Mouse (Mus musculus): ENCODE results near the gene Pprc1.

DNA sequence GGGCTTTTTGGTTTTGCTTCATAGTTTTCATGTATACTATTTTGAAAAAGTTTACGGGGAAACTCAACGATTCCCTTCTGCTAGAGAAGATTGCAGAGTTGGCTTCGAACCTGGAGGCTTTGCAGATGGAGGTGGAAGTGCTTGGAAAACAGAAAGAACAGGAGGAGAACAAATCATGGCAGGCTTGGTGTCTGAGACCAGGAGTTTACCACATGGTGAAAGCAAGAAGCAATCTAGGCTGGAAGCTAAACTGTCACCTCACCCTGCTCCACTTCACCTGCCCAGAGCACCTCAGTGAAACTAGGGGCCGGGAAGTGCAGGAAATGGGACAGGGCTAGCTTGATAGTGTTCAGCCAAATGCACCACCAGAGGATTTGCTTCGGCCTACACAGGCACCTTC, 51.7 kb downstream of the Pprc1 start:
- TF ChIP-seq CTCF (IDR thresholded peaks at IDR 0.05; ENCODE audit: control insufficient read depth, insufficient read depth, insufficient replicate concordance, low read depth, low read length) = no peak
- no peak for TF ChIP-seq POLR2A (IDR thresholded peaks at IDR 0.05; ENCODE audit: control insufficient read depth, low read depth, low read length)

All from testis, adult 2 months (tissue).